Mouse (Mus musculus) MEL (cell line): ENCODE measurements at regions not wholly inside any gene's neighbourhood (a gene's known extent, or its start where the extent isn't known, plus 50 kb on each side); places are given as distances from the start of the nearest gene placed in this dataset.

Experiments
- CTCF ChIP-seq, 3 experiments: IDR thresholded peaks in 2 of 3; conservative IDR thresholded peaks in 1 of 3; 2 replicates each; pipeline ENCODE4 v1.5.1; 2011 to 2012; ENCODE audit warnings: low read length in 3 of 3, low read depth in 2 of 3, mild to moderate bottlenecking in 2 of 3, improper control_type of control experiment in 1 of 3, inconsistent platforms in 1 of 3, mixed read lengths in 1 of 3, moderate library complexity in 1 of 3; ENCODE audit not compliant: control insufficient read depth in 1 of 3, insufficient read depth in 1 of 3, poor library complexity in 1 of 3, severe bottlenecking in 1 of 3
- EP300 ChIP-seq, 2 experiments: IDR thresholded peaks; 2 replicates each; pipeline ENCODE4 v1.6.1; 2011; ENCODE audit warnings: improper control_type of control experiment in 2 of 2, low read length in 2 of 2, low read depth in 1 of 2, mild to moderate bottlenecking in 1 of 2
- KAT2A ChIP-seq: conservative IDR thresholded peaks from 2 replicates; pipeline ENCODE4 v1.6.1; 2012; ENCODE audit warnings: low read depth, low read length, improper control_type of control experiment, inconsistent platforms
- NRF1 ChIP-seq: IDR thresholded peaks from 2 replicates; pipeline ENCODE4 v1.6.1; 2014; ENCODE audit warnings: low read depth, mild to moderate bottlenecking, inconsistent platforms, low read length, improper control_type of control experiment, moderate library complexity; ENCODE audit not compliant: poor library complexity, insufficient read depth, severe bottlenecking
- POLR2A ChIP-seq, 2 experiments: IDR thresholded peaks; 2 replicates each; pipeline ENCODE4 v1.6.1; 2011 to 2012; ENCODE audit warnings: low read length in 2 of 2, mild to moderate bottlenecking in 2 of 2, control low read depth in 1 of 2, improper control_type of control experiment in 1 of 2, low read depth in 1 of 2, moderate library complexity in 1 of 2; ENCODE audit not compliant: control insufficient read depth in 1 of 2, insufficient read depth in 1 of 2, poor library complexity in 1 of 2
- TAL1 ChIP-seq: IDR thresholded peaks from 2 replicates; pipeline ENCODE4 v1.6.1; 2012; ENCODE audit warnings: mild to moderate bottlenecking, inconsistent platforms, low read length, moderate library complexity, mixed read lengths
- TBP ChIP-seq: IDR thresholded peaks from 2 replicates; pipeline ENCODE4 v1.8.0; 2011; ENCODE audit warnings: low read depth, low read length, improper control_type of control experiment
- TCF12 ChIP-seq: IDR thresholded peaks from 2 replicates; pipeline ENCODE4 v1.6.1; 2014; ENCODE audit warnings: low read depth, mild to moderate bottlenecking, inconsistent platforms, low read length, improper control_type of control experiment, moderate library complexity

- TF ChIP-seq CTCF (IDR thresholded peaks at IDR 0.05 in 2 of 3, conservative IDR thresholded peaks at IDR 0.05 in 1 of 3; ENCODE audit: control insufficient read depth in 1 of 3, insufficient read depth in 1 of 3, low read depth in 2 of 3, low read length in 3 of 3, poor library complexity in 1 of 3, severe bottlenecking in 1 of 3) (no peak), TBP (no peak), NRF1 (no peak), TAL1 (no peak), POLR2A (IDR thresholded peaks at IDR 0.05; ENCODE audit: control insufficient read depth in 1 of 2, insufficient read depth in 1 of 2, low read depth in 1 of 2, low read length in 2 of 2, poor library complexity in 1 of 2) (no peak), TCF12 (no peak), EP300 (IDR thresholded peaks at IDR 0.05; ENCODE audit: low read depth in 1 of 2, low read length in 2 of 2) (no peak), KAT2A (no peak)
Measured at GRCm38 (mm10) chr8:17775411-17775810, 1202.6 kb downstream of the Defb40 start.
